Mouse (Mus musculus) forebrain, embryonic 15.5 days (tissue): ENCODE data around the gene Pex11g. TPM values are rescaled to one million over a fixed set of nuclear protein-coding genes. Genes with fewer than 3 reads are reported as not detected.

Experiments
- ATAC-seq: fragments of 200-750 bp; cut with Nextera tagmentation; replicated peaks from 2 replicates; pipeline ENCODE4 v1.8.0; 2017; ENCODE audit warnings: mild to moderate bottlenecking, moderate TSS enrichment, moderate library complexity
- H3K27ac ChIP-seq: fragments of 300-500 bp; sonication (generic); replicated peaks from 2 replicates; pipeline ENCODE4 v1.5.1; 2015; ENCODE audit warnings: mild to moderate bottlenecking, inconsistent platforms
- H3K27me3 ChIP-seq: fragments of 300-500 bp; sonication (generic); 2 replicates; pipeline ENCODE4 v1.6.1; 2015; ENCODE audit warnings: inconsistent platforms
- H3K36me3 ChIP-seq: fragments of 300-500 bp; sonication (generic); 2 replicates; pipeline ENCODE4 v1.6.1; 2015; ENCODE audit warnings: mild to moderate bottlenecking, inconsistent platforms
- H3K4me1 ChIP-seq: fragments of 300-500 bp; sonication (generic); 2 replicates; pipeline ENCODE4 v1.6.1; 2015; ENCODE audit warnings: inconsistent platforms
- H3K4me2 ChIP-seq: fragments of 300-500 bp; sonication (generic); replicated peaks from 2 replicates; pipeline ENCODE4 v1.6.1; 2015; ENCODE audit warnings: mild to moderate bottlenecking, inconsistent platforms
- H3K4me3 ChIP-seq: fragments of 300-500 bp; sonication (generic); 2 replicates; pipeline ENCODE4 v1.5.1; 2015; ENCODE audit warnings: mild to moderate bottlenecking, inconsistent platforms
- H3K9ac ChIP-seq: fragments of 300-500 bp; sonication (generic); replicated peaks from 2 replicates; pipeline ENCODE4 v1.6.1; 2015; ENCODE audit warnings: mild to moderate bottlenecking, inconsistent platforms
- H3K9me3 ChIP-seq: fragments of 300-500 bp; sonication (generic); 2 replicates; pipeline ENCODE4 v1.6.1; 2016; ENCODE audit warnings: inconsistent platforms
- WGBS: fragments of 180-500 bp; shearing (Covaris S2); methylation state at CpG from one replicate; pipeline ENCODE4 v1.1.7; 2015; ENCODE audit warnings: mixed read lengths; 5-methylcytosine and 5-hydroxymethylcytosine counted together
- polyA plus RNA-seq: library from polyadenylated mRNA; unstranded; fragments of >200 nt; fragmentation: Nextera tagmentation; extraction: Ambion mirVana; gene quantifications from 2 replicates; pipeline ENCODE4 v1.2.1, GENCODE M21; 2015

The Pex11g gene
- polyA plus RNA-seq, 1 experiment from 2014 or later: 3.3 TPM

DNA sequence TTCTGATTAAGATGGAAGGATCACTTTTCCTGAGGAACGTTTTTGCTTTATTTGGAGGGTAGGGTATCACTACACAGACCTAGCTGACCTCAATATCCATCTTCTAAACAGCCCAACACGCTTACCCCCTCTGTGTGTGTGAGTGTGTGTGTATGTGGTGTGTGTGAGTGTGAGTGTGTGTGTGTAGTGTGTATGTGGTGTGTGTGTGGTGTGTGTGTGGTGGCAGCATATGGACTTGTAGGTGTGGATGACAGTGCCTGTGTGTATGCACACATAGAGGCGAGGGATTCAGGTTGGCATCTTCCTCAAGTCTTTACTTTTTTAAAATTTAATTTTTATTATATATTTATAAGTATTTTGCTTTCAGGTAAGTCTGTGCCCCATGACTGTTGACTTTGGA, 31.1 kb upstream of the Pex11g start:
- Histone ChIP-seq H3K36me3 (peaks cover 31% of the 10 kb centered on the region), H3K9ac (no peak overlapping the region), H3K4me2 (no peak overlapping the region), H3K27me3 (no peaks in the 10 kb centered on the region), H3K4me3 (no peak overlapping the region), H3K27ac (no peak overlapping the region), H3K9me3 (no peaks in the 10 kb centered on the region), H3K4me1 (peaks cover 49% of the 10 kb centered on the region)
- 85% methylated on average over 3 of the region's 3 CpGs for WGBS
- ATAC-seq: no peak

DNA sequence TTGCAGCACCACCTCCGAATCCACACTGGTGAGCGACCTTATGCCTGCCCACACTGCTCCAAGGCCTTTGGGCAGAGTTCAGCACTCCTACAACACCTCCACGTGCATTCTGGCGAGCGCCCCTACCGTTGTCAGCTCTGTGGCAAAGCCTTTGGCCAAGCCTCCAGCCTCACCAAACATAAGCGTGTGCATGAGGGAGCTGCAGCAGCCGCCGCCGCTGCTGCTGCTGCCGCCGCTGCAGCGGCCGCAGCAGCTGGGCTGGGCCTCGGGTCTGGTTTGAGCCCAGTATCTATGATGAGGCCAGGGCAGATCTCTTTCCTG, 28.9 kb upstream of the Pex11g start:
- no peak for ATAC-seq
- H3K9ac ChIP-seq: no peak overlapping the region
- WGBS: 94% methylated on average over 15 of the region's 15 CpGs
- H3K9me3 ChIP-seq: no peaks in the 10 kb centered on the region
- H3K27me3 ChIP-seq: no peaks in the 10 kb centered on the region
- H3K4me3 ChIP-seq: no peak overlapping the region
- no peak overlapping the region for H3K4me2 ChIP-seq
- H3K36me3 ChIP-seq: peaks cover 31% of the 10 kb centered on the region
- H3K4me1 ChIP-seq: peaks cover 43% of the 10 kb centered on the region
- no peak overlapping the region for H3K27ac ChIP-seq

DNA sequence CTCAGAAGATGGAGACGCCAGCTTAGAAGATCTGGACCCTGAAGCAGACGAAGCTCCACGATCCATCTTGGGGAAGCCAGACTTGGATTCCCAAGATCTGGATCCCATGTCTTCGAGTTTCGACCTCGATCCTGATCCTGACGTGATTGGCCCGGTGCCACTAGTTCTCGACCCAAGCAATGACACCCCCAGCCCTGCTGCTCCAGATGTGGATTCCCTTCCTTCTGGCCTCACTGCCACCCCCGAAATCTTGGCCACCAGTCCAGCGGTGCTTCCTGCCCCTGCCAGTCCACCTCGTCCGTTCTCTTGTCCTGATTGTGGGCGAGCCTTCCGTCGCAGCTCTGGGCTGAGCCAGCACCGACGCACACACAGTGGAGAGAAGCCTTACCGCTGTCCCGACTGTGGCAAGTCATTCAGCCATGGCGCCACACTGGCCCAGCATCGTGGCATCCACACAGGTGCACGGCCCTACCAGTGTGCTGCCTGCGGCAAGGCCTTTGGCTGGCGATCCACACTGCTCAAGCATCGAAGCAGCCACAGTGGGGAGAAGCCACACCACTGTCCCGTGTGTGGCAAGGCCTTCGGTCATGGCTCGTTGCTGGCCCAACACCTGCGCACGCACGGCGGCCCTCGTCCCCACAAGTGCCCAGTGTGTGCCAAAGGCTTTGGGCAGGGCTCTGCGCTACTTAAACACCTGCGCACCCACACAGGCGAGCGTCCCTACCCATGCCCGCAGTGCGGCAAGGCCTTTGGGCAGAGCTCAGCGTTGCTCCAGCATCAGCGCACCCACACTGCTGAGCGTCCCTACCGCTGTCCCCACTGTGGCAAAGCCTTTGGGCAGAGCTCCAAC, 28.3 kb upstream of the Pex11g start:
- no peak overlapping the region for H3K4me2 ChIP-seq
- peaks cover 31% of the 10 kb centered on the region for H3K36me3 ChIP-seq
- H3K27ac ChIP-seq: no peak overlapping the region
- H3K4me3 ChIP-seq: no peak overlapping the region
- peaks cover 37% of the 10 kb centered on the region for H3K4me1 ChIP-seq
- no peaks in the 10 kb centered on the region for H3K27me3 ChIP-seq
- no peak for ATAC-seq
- H3K9me3 ChIP-seq: no peaks in the 10 kb centered on the region
- 96% methylated on average over 44 of the region's 44 CpGs for WGBS
- H3K9ac ChIP-seq: no peak overlapping the region

DNA sequence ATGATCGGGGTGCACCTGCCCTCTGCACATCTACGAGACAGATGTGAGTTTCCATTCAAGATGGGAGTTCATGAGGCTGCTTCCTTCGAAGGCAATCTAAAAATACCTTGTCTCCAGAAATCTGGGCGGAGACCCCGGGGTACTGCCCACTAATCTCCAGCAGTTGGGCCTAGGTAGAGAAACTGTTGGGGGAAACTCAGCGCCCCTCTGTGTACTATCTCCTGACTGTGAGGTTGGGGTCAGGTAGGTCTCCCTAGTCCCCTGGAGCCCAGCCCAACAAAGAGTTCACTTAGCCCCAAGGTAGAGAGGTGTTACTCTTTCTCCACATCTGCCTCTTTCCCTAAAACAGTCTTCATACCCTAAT, 26.3 kb upstream of the Pex11g start:
- Histone ChIP-seq H3K36me3 (peaks cover 31% of the 10 kb centered on the region), H3K4me2 (peak overlapping the region; percentile 68), H3K9ac (peak overlapping the region; percentile 99), H3K4me3 (peak overlapping the region; percentile 87), H3K27ac (peak overlapping the region; percentile 92), H3K27me3 (no peaks in the 10 kb centered on the region), H3K4me1 (peaks cover 25% of the 10 kb centered on the region), H3K9me3 (no peaks in the 10 kb centered on the region)
- WGBS: 26% methylated on average over 6 of the region's 6 CpGs
- ATAC-seq: peak; percentile 3; the same call in 1 of the 2 replicates

DNA sequence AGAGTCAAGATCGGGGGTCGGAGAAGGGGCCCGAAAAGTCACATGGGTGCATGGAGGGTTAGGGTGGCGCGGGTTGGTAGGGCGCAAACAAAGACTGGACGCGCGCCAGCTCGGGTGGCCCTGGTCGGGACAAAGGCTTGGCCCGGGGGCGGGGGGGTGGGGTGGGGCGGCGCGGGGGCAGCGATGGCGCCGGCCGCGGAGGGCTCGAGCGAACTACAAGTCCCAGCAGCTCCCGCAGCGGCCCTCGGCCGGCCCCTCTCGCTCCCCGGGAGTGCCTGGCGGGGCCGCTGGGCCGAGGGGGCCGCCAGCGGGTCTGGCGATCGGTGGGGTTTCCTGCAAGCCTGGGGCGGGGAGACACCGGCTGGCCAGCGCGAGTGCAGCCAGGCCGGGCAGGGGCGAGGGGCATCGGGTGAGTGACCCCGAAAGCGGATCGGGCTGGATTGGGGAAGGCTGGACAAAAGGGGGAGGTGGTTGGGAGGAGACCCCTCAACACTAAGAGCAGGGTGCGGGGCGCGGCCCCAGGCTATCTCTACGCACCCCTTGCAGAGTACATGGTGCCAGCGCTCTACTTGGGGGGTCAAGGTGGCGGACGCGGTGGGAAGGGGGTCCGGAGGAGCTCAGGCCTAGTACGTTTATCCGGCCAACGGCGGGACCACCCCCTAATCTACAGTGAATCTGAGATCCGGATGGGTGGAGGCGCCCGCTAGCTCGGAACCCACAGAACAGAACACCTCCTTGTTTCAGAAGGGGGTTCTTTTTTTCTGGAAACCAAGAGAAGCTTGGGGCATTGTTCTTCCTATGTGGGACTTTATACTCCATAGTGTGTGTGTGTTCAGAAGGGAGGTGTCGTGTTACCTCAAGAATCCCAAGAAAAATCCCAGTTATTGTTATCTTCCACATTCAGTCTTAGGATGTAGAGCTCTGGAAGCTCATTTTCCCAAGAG, 25.7 kb upstream of the Pex11g start, which contains the start of gene Zfp358:
Zfp358 (plus strand) TSS at position 238 of the 944 bp plus-strand sequence.
- 1% methylated on average over 52 of the region's 64 CpGs for WGBS
- Histone ChIP-seq H3K27ac (peak within 1 kb of the TSS; percentile 92), H3K4me3 (peak within 1 kb of the TSS; percentile 87), H3K4me1 (peaks cover 24% of the 10 kb centered on the region), H3K9ac (peak within 1 kb of the TSS; percentile 99), H3K36me3 (peaks cover 31% of the 10 kb centered on the region), H3K9me3 (no peaks in the 10 kb centered on the region), H3K4me2 (peak within 1 kb of the TSS; percentile 68), H3K27me3 (no peaks in the 10 kb centered on the region)
- ATAC-seq: peak; percentile 92

DNA sequence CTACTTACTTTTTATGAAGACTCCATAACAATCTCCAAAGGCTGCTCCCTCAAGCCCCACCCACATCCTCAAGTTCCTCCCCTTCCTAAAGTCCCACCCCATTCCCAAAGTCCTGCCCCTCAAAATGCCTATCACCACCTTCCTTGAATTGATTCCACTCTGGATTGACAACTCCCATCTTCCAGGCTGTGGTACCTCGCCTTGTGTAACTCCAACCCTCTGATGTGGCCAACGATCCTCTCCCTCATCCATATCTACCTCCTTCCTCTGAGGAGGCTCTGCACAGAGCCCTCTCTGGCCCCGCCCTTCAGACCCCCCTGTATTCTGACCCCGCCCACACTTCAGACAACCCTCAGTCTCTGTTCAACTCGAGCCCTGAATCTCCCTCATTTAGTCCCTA, 17.7 kb upstream of the Pex11g start:
- Histone ChIP-seq H3K4me3 (no peak overlapping the region), H3K9me3 (no peaks in the 10 kb centered on the region), H3K9ac (no peak overlapping the region), H3K27me3 (no peaks in the 10 kb centered on the region), H3K4me2 (no peak overlapping the region), H3K36me3 (no peaks in the 10 kb centered on the region), H3K27ac (no peak overlapping the region), H3K4me1 (no peaks in the 10 kb centered on the region)
- 35% methylated on average over 5 of the region's 5 CpGs for WGBS
- ATAC-seq: no peak

DNA sequence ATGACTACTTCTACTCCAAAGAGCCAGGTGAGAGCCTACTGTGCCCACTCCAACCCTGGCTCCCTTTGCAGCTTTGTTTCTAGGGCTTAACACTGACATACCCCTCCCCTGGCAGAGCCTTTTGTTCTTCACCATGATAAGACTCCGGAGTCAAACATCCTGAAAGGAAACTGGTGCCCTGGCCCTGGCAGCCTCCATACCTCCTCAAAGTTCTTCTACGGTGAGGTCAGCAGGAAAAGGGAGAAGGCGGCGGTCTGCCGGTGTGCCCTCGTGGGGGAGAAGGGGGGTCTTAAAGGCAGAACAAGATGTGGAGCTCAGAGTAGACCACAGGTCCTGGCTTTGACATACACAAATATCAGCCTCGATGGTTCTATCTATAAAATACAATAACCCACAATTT, 16.1 kb upstream of the Pex11g start:
- H3K27me3 ChIP-seq: no peaks in the 10 kb centered on the region
- no peak overlapping the region for H3K4me3 ChIP-seq
- no peaks in the 10 kb centered on the region for H3K36me3 ChIP-seq
- H3K9me3 ChIP-seq: no peaks in the 10 kb centered on the region
- 88% methylated on average over 7 of the region's 7 CpGs for WGBS
- ATAC-seq: no peak
- no peak overlapping the region for H3K4me2 ChIP-seq
- H3K9ac ChIP-seq: no peak overlapping the region
- no peaks in the 10 kb centered on the region for H3K4me1 ChIP-seq
- no peak overlapping the region for H3K27ac ChIP-seq

DNA sequence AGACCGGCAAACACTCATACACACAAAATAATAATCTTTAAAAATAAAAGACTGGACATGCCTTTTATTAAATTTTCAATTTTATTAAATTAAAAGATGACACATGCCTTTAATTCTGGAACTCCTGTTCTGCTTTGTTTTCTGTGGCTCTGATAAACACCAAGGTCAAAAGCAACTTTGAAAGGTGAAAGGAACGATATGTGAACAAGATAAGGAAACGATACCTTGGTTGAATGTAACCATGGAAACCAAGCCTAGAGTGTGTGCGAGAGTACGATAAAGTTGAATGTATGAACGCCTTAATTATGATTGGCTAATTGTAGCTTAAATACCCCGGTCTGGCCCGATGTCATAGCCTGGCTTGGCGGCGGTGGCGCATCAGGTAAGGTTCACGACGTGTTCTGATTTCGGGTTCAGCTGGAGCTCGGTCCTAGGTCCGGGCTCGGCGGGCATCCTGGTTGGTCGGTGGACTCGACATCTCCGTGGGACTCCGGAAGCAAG, 14.8 kb upstream of the Pex11g start:
- Histone ChIP-seq H3K4me2 (no peak overlapping the region), H3K27me3 (no peaks in the 10 kb centered on the region), H3K9me3 (no peaks in the 10 kb centered on the region), H3K27ac (no peak overlapping the region), H3K9ac (no peak overlapping the region), H3K4me3 (no peak overlapping the region), H3K4me1 (no peaks in the 10 kb centered on the region), H3K36me3 (no peaks in the 10 kb centered on the region)
- ATAC-seq: no peak
- WGBS: 90% methylated on average over 22 of the region's 22 CpGs

DNA sequence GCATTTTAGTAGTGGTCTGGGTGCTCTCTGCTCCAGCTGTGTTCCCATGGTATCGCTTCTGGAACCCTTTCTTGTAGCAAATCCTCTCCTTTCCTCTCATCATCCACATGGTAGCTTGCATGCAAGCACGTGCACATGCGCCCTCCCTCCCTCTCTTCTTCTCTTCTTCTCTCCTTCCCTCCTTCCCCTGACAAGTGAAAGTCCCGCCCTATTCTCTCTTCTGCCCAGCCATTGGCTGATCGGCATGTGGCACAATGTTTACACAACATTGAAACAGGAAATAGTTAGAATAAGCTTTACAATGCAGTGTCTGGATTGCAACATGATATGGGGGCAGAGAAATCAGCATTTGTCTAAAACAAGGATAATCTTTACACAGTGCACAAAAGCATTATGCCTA, 14.1 kb upstream of the Pex11g start:
- no peaks in the 10 kb centered on the region for H3K4me1 ChIP-seq
- H3K36me3 ChIP-seq: no peaks in the 10 kb centered on the region
- no peak overlapping the region for H3K27ac ChIP-seq
- no peaks in the 10 kb centered on the region for H3K27me3 ChIP-seq
- no peaks in the 10 kb centered on the region for H3K9me3 ChIP-seq
- no peak overlapping the region for H3K9ac ChIP-seq
- WGBS: 68% methylated on average over 5 of the region's 5 CpGs
- ATAC-seq: no peak
- H3K4me2 ChIP-seq: no peak overlapping the region
- no peak overlapping the region for H3K4me3 ChIP-seq

DNA sequence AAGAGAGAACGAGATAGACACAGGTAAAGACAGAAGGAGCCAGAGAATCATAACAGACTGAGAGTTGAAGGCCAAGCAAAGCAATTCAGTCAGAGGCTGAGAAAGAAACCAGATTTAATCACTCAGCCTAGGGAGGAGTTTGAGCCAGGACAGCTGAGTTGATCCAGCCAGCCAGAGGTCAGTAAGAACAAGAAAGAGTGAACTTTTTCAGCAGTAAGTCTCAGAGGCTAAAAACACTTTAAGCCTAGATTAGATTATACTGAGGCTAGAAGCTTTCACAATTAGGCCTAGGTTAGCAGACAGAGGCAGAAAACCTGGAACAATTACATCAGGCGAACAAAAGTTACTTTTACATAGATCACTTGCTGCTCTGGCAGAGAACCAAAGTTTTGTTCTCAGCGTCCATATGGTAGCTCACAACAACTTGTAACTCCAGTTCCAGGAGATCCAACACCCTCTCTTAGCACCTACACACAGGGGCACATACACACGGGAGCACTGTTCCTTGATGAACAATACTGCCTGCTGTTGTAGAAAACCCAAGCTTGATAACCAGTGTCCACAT, 12.8 kb upstream of the Pex11g start:
- Histone ChIP-seq H3K36me3 (no peaks in the 10 kb centered on the region), H3K27me3 (no peaks in the 10 kb centered on the region)
- no peak for ATAC-seq

DNA sequence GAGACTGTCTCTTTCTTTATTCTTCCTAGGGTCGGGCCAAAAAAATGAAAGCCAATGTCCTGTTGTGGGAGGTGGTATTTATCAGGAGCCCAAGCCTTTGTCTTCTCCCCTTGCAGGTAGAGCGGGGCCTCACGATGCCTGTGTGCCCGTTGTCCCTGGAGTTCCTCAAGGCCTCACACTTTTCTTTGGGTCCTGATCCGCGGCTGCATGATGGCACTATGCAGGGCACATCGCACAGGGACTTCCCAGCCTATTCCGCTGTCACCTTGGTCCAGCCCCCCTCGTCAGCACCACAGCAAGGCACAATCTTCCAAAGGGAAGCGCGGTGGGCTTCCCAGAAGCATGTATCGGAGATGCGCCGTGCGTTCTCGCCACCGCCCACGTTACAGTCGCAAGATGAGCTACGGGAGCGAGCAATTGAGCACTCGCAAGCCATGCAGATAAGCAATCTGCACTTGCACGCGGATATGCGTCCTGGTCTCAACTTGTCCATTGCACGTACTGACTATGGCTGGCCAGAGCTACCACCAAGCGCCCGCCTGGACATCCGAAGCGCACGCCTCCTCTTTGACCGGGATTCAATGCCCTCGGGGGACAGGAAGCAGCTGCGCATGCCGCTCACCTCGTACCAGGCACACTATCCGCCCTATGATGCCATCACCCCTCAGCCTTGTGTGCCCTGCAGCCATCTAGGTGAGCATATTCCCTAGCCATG, 8.4 kb upstream of the Pex11g start:
- Histone ChIP-seq H3K4me1 (peaks cover 6% of the 10 kb centered on the region; the same call in 1 of the 2 replicates), H3K27me3 (no peaks in the 10 kb centered on the region), H3K4me3 (peak overlapping the region; percentile 30), H3K4me2 (peak overlapping the region; percentile 41), H3K36me3 (no peaks in the 10 kb centered on the region), H3K9me3 (no peaks in the 10 kb centered on the region), H3K9ac (peak overlapping the region; percentile 35), H3K27ac (no peak overlapping the region)
- peak; percentile 41; the same call in 1 of the 2 replicates for ATAC-seq
- 30% methylated on average over 37 of the region's 37 CpGs for WGBS

More for the DNA sequence above, 12.8 kb upstream of the Pex11g start:
- Histone ChIP-seq H3K9me3 (no peaks in the 10 kb centered on the region), H3K9ac (no peak overlapping the region), H3K4me3 (no peak overlapping the region), H3K27ac (no peak overlapping the region), H3K4me1 (peaks cover 6% of the 10 kb centered on the region; the same call in 1 of the 2 replicates), H3K4me2 (no peak overlapping the region)
- WGBS: 74% methylated on average over 4 of the region's 4 CpGs
